Mouse (Mus musculus): ENCODE results near the gene Prr5. TPM values are rescaled to one million over a fixed set of nuclear protein-coding genes. Genes with fewer than 3 reads are reported as not detected.

Prr5 gene
- polyA plus RNA-seq, 1 experiment from 2014 or later = 20.4 TPM

GRCm38 (mm10) chr15:84682821-84683220 is 13.4 kb downstream of the Prr5 start:
- Histone ChIP-seq H3K4me3 (no peak overlapping the region), H3K4me1 (peaks cover 17% of the 10 kb centered on the region), H3K27ac (no peak overlapping the region)

DNA sequence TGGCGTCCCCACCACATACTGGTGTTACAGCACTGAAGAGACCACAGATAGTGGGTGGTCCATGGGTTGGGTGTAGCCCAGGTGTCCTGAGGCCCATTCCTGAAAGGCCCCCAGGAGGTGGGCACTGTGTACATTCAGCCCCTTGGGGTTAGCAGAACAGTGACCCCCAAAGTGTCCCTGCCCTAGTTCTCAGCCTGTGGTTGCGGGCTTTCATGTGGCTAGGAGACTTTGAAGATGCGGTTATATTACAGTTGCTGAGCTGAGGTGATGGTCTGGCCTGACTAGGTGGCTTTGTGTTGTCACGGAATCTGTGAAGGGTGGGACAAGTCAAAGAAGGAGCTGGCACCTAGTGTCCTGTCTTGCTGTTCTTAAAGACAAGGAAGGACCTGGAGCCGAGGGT is 15.1 kb downstream of the Prr5 start:
- Histone ChIP-seq H3K4me1 (peaks cover 17% of the 10 kb centered on the region), H3K9ac (no peak overlapping the region), H3K27me3 (no peaks in the 10 kb centered on the region), H3K4me2 (replicated peaks) (no peak overlapping the region), H3K9me3 (no peaks in the 10 kb centered on the region), H3K4me3 (no peak overlapping the region), H3K27ac (no peak overlapping the region), H3K36me3 (peaks cover 12% of the 10 kb centered on the region; the same call in 1 of the 2 replicates)
- ATAC-seq (ENCODE audit: insufficient number of reproducible peaks, insufficient read depth, low FRiP score, low TSS enrichment) = no peak
- WGBS = 62% methylated on average over 5 of the region's 5 CpGs

More at GRCm38 (mm10) chr15:84682821-84683220, 13.4 kb downstream of the Prr5 start:
- WGBS = 66% methylated on average over 5 of the region's 5 CpGs
- Histone ChIP-seq H3K9ac (no peak overlapping the region), H3K9me3 (no peaks in the 10 kb centered on the region), H3K4me2 (replicated peaks) (no peak overlapping the region), H3K36me3 (no peaks in the 10 kb centered on the region), H3K27me3 (no peaks in the 10 kb centered on the region)
- ATAC-seq (ENCODE audit: insufficient number of reproducible peaks, insufficient read depth, low FRiP score, low TSS enrichment) = no peak

GRCm38 (mm10) chr15:84685417-84685816 is 16.0 kb downstream of the Prr5 start:
- no peak overlapping the region for H3K4me3 ChIP-seq
- no peaks in the 10 kb centered on the region for H3K27me3 ChIP-seq
- H3K4me2 ChIP-seq (replicated peaks) = no peak overlapping the region
- no peak overlapping the region for H3K27ac ChIP-seq
- peaks cover 17% of the 10 kb centered on the region for H3K4me1 ChIP-seq
- no peak overlapping the region for H3K9ac ChIP-seq
- no peaks in the 10 kb centered on the region for H3K9me3 ChIP-seq
- 62% methylated on average over 3 of the region's 3 CpGs for WGBS
- no peak for ATAC-seq (ENCODE audit: insufficient number of reproducible peaks, insufficient read depth, low FRiP score, low TSS enrichment)
- peaks cover 20% of the 10 kb centered on the region; the same call in 1 of the 2 replicates for H3K36me3 ChIP-seq

- WGBS = 66% methylated on average over 14 of the region's 14 CpGs
- H3K4me2 ChIP-seq (replicated peaks) = no peak overlapping the region
Observed at GRCm38 (mm10) chr15:84687904-84688303, 18.5 kb downstream of the Prr5 start.

DNA sequence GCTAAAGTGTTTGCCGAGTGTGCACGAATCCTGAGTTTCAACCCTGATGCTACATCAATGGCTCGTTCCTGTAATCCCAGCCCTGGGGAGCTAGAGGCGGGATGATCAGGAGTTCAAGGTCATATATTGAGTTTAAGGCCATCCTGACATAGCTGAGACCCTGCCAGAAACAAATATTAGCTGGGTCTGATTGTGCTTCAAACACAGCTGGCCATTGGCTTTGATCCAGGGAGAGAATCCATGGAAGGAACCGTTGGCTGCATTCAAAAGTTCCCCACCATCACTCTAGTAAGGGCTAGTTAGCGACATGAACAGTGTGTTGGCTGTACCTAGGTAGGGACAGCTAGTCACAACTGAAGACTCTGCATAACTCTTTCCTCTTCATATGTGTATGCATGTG is 19.9 kb downstream of the Prr5 start:
- Histone ChIP-seq H3K36me3 (peaks cover 45% of the 10 kb centered on the region), H3K27ac (no peak overlapping the region), H3K4me1 (0 out of 2 replicates have a peak, but pooled peaks cover 2% of the 10 kb centered on the region), H3K9ac (no peak overlapping the region), H3K4me2 (replicated peaks) (no peak overlapping the region), H3K4me3 (no peak overlapping the region), H3K9me3 (no peaks in the 10 kb centered on the region), H3K27me3 (no peaks in the 10 kb centered on the region)
- no peak for ATAC-seq (ENCODE audit: insufficient number of reproducible peaks, insufficient read depth, low FRiP score, low TSS enrichment)
- 92% methylated on average over 6 of the region's 6 CpGs for WGBS

More at GRCm38 (mm10) chr15:84687904-84688303, 18.5 kb downstream of the Prr5 start:
- Histone ChIP-seq H3K4me1 (0 out of 2 replicates have a peak, but pooled peaks cover 2% of the 10 kb centered on the region), H3K36me3 (peaks cover 33% of the 10 kb centered on the region; the same call in 1 of the 2 replicates), H3K27me3 (no peaks in the 10 kb centered on the region), H3K9ac (no peak overlapping the region), H3K9me3 (no peaks in the 10 kb centered on the region), H3K27ac (no peak overlapping the region), H3K4me3 (no peak overlapping the region)
- no peak for ATAC-seq (ENCODE audit: insufficient number of reproducible peaks, insufficient read depth, low FRiP score, low TSS enrichment)

DNA sequence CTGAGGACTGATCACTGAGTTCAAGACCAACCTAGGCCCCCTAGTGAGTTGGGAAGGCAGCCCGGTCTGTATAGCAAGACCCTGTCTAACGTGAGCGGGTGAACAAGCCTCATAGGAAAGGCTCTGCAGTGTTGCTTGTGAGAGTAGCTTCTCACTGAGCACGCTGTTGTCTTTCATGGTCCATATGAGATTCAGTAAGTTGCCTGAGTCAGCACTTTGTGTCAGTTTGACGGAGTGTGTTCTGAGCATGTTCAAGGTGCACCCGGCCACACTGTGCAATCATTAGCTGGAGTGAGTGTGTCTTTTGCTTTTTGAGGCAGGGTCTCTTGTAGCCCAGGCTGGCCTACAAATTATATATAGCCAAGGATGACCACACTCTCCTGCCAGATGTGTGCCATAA is 22.1 kb downstream of the Prr5 start:
- Histone ChIP-seq H3K4me3 (no peak overlapping the region), H3K9me3 (no peaks in the 10 kb centered on the region), H3K4me2 (replicated peaks) (no peak overlapping the region), H3K9ac (no peak overlapping the region), H3K27me3 (no peaks in the 10 kb centered on the region), H3K36me3 (peaks cover 47% of the 10 kb centered on the region), H3K4me1 (0 out of 2 replicates have a peak, but pooled peaks cover 2% of the 10 kb centered on the region), H3K27ac (no peak overlapping the region)
- 96% methylated on average over 6 of the region's 6 CpGs for WGBS
- no peak for ATAC-seq (ENCODE audit: insufficient number of reproducible peaks, insufficient read depth, low FRiP score, low TSS enrichment)

DNA sequence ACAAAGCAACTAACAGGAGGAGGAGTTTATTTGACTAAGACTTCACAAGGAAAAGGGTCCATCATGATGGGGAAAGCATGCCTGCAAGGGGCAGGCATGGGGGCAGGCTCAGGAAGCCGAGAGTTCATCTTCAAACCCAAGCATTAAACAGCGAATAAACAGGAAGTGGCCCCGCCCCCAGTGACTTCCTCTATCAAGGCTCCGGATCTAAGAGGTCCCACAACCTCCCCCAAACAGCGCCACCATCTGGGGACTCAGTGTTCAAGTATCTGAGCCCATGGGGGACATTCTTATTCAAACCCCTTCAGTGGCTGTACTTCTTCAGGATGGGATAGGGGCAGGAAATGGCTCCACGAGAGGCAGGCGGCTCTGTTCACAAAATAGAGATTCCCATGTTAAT is 23.2 kb downstream of the Prr5 start:
- H3K27ac ChIP-seq = no peak overlapping the region
- H3K36me3 ChIP-seq = peaks cover 47% of the 10 kb centered on the region
- H3K4me3 ChIP-seq = no peak overlapping the region
- no peaks in the 10 kb centered on the region for H3K27me3 ChIP-seq
- peaks cover 7% of the 10 kb centered on the region for H3K4me1 ChIP-seq
- no peak for ATAC-seq (ENCODE audit: insufficient number of reproducible peaks, insufficient read depth, low FRiP score, low TSS enrichment)
- H3K9me3 ChIP-seq = no peaks in the 10 kb centered on the region
- H3K4me2 ChIP-seq (replicated peaks) = no peak overlapping the region
- no peak overlapping the region for H3K9ac ChIP-seq
- WGBS = 91% methylated on average over 7 of the region's 7 CpGs

DNA sequence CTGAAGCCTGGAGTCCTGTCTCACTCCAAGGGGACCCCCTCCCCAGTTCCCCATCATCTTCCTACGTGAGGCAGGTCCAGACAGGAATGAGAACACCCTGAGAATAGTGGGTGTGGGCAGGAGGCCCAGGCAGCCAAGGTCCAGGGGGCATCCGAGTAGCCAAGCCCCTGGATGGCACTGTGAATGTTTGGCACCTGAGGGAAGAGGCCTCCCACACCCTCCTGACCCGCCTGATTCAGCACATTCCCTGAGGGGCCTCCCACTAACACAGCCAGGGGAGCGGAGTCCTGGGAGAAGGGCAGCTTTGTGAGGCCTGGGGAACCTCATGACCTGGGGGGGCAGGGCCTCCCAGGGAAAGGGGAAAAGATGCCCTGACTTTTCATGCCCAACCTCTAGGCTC is 26.6 kb downstream of the Prr5 start:
- no peak overlapping the region for H3K27ac ChIP-seq
- peaks cover 12% of the 10 kb centered on the region for H3K4me1 ChIP-seq
- no peak for ATAC-seq (ENCODE audit: insufficient number of reproducible peaks, insufficient read depth, low FRiP score, low TSS enrichment)
- no peak overlapping the region for H3K4me2 ChIP-seq (replicated peaks)
- H3K9me3 ChIP-seq = no peaks in the 10 kb centered on the region
- H3K4me3 ChIP-seq = no peak overlapping the region
- peaks cover 21% of the 10 kb centered on the region for H3K36me3 ChIP-seq
- no peaks in the 10 kb centered on the region for H3K27me3 ChIP-seq
- WGBS = 65% methylated on average over 4 of the region's 4 CpGs
- no peak overlapping the region for H3K9ac ChIP-seq

- H3K27ac ChIP-seq = peak overlapping the region; percentile 55
- 43% methylated on average over 11 of the region's 11 CpGs for WGBS
- H3K36me3 ChIP-seq = peaks cover 17% of the 10 kb centered on the region
- H3K9me3 ChIP-seq = no peaks in the 10 kb centered on the region
- peaks cover 12% of the 10 kb centered on the region for H3K4me1 ChIP-seq
- no peak overlapping the region for H3K9ac ChIP-seq
- H3K27me3 ChIP-seq = no peaks in the 10 kb centered on the region
- H3K4me3 ChIP-seq = no peak overlapping the region
- ATAC-seq (ENCODE audit: insufficient number of reproducible peaks, insufficient read depth, low FRiP score, low TSS enrichment) = no peak
- no peak overlapping the region for H3K4me2 ChIP-seq (replicated peaks)
Observed at GRCm38 (mm10) chr15:84697611-84698011, 28.2 kb downstream of the Prr5 start.

DNA sequence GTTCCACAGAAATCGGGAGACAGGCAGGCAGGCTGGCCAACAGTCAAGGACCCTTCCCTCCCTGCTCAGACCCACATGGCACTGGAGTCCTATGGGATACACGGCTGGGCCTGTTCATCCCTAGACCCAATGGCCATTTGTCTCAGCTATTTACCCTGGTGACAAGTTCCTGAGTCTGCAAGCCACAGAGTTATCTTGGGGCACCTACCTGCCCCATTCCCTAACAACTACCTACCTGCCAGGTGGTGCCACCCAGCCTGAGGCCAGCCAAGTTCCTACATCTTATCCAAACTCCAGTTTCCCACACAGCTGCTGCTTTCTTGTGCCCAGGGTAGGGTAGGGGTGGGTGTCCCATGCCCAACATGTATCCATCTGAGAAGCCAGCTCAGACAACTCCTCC is 28.8 kb downstream of the Prr5 start:
- H3K9me3 ChIP-seq = no peaks in the 10 kb centered on the region
- no peak overlapping the region for H3K4me2 ChIP-seq (replicated peaks)
- peaks cover 12% of the 10 kb centered on the region for H3K4me1 ChIP-seq
- 58% methylated on average over 2 of the region's 2 CpGs for WGBS
- no peak overlapping the region for H3K9ac ChIP-seq
- H3K27ac ChIP-seq = peak overlapping the region; percentile 55; the same call in 1 of the 2 replicates
- H3K27me3 ChIP-seq = no peaks in the 10 kb centered on the region
- H3K36me3 ChIP-seq = peaks cover 14% of the 10 kb centered on the region
- H3K4me3 ChIP-seq = no peak overlapping the region
- no peak for ATAC-seq (ENCODE audit: insufficient number of reproducible peaks, insufficient read depth, low FRiP score, low TSS enrichment)

GRCm38 (mm10) chr15:84700147-84700794 is 30.9 kb downstream of the Prr5 start:
- Histone ChIP-seq H3K4me2 (replicated peaks) (no peak overlapping the region), H3K27me3 (no peaks in the 10 kb centered on the region), H3K9ac (no peak overlapping the region), H3K4me1 (peaks cover 12% of the 10 kb centered on the region), H3K27ac (no peak overlapping the region), H3K36me3 (peaks cover 4% of the 10 kb centered on the region; the same call in 1 of the 2 replicates), H3K4me3 (no peak overlapping the region), H3K9me3 (no peaks in the 10 kb centered on the region)
- 48% methylated on average over 6 of the region's 6 CpGs for WGBS
- no peak for ATAC-seq (ENCODE audit: insufficient number of reproducible peaks, insufficient read depth, low FRiP score, low TSS enrichment)

DNA sequence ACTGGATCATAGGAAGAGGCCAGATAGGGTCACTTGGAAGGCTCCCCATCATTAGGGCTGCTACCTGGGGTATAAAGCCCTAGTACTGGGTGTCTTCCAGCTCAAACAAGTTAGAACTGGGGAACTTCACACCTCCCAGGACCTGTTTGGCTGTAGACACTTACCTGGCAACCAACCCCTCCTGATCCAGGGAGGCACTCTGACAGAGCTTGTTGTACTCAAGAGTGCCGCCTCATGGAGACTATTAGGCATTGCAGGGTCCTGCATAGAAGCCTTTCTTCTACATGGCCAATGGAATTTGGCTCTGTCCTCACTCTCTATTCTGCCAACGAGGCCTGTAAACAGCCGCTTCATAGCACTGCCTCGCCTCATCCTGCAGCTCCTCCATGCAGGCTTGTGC is 32.5 kb downstream of the Prr5 start:
- Histone ChIP-seq H3K9ac (no peak overlapping the region), H3K4me3 (no peak overlapping the region), H3K27ac (no peak overlapping the region), H3K27me3 (no peaks in the 10 kb centered on the region), H3K9me3 (no peaks in the 10 kb centered on the region), H3K4me2 (replicated peaks) (no peak overlapping the region), H3K4me1 (peaks cover 12% of the 10 kb centered on the region), H3K36me3 (peaks cover 4% of the 10 kb centered on the region; the same call in 1 of the 2 replicates)
- 35% methylated on average over 4 of the region's 4 CpGs for WGBS
- ATAC-seq (ENCODE audit: insufficient number of reproducible peaks, insufficient read depth, low FRiP score, low TSS enrichment) = no peak

Data from embryonic facial prominence, embryonic 12.5 days (tissue).